Mouse (Mus musculus) CH12F3 (cell line): Measurements from ENCODE around the gene Epb41l1.

Source experiments
- in situ Hi-C: fragments of 300-500 bp; cut with MboI; formaldehyde crosslinking; loops from 2 replicates; pipeline ENCODE4 v1.14.3; 2020; ENCODE audit warnings: low sequenced_read_pairs

Gene Epb41l1

GRCm38 (mm10) chr2:156456386-156457342, 36.0 kb downstream of the Epb41l1 start:
- in situ Hi-C loops: no loop called here

- in situ Hi-C loops: no loop called here
Measured at GRCm38 (mm10) chr2:156457343-156457717, 36.6 kb downstream of the Epb41l1 start.

- in situ Hi-C loops: no loop called here
Measured at GRCm38 (mm10) chr2:156460470-156460869, 39.8 kb downstream of the Epb41l1 start.

GRCm38 (mm10) chr2:156462154-156463029, 41.7 kb downstream of the Epb41l1 start:
- in situ Hi-C loops: no loop called here

- in situ Hi-C loops: no loop called here
Measured at GRCm38 (mm10) chr2:156464416-156464815, 43.7 kb downstream of the Epb41l1 start.

- in situ Hi-C loops: no loop called here
Measured at GRCm38 (mm10) chr2:156467538-156467937, 46.8 kb downstream of the Epb41l1 start.

GRCm38 (mm10) chr2:156468890-156469289, 48.2 kb downstream of the Epb41l1 start:
- in situ Hi-C loops: no loop called here

- in situ Hi-C loops: no loop called here
Measured at GRCm38 (mm10) chr2:156469508-156469907, 48.8 kb downstream of the Epb41l1 start.

- in situ Hi-C loops: no loop called here
Measured at GRCm38 (mm10) chr2:156470938-156471337, 50.2 kb downstream of the Epb41l1 start.

- in situ Hi-C loops: no loop called here
Measured at GRCm38 (mm10) chr2:156472336-156472735, 51.6 kb downstream of the Epb41l1 start.

- in situ Hi-C loops: no loop called here
Measured at GRCm38 (mm10) chr2:156473696-156474095, 53.0 kb downstream of the Epb41l1 start.

GRCm38 (mm10) chr2:156474111-156474510, 53.4 kb downstream of the Epb41l1 start:
- in situ Hi-C loops: no loop called here

GRCm38 (mm10) chr2:156474891-156475284, 54.2 kb downstream of the Epb41l1 start:
- in situ Hi-C loops: no loop called here

GRCm38 (mm10) chr2:156475285-156476110, 54.8 kb downstream of the Epb41l1 start:
- in situ Hi-C loops: no loop called here

GRCm38 (mm10) chr2:156476111-156476747, 55.5 kb downstream of the Epb41l1 start:
- in situ Hi-C loops: no loop called here

- in situ Hi-C loops: no loop called here
Measured at GRCm38 (mm10) chr2:156476748-156477151, 56.0 kb downstream of the Epb41l1 start.

- in situ Hi-C loops: no loop called here
Measured at GRCm38 (mm10) chr2:156478046-156478690, 57.5 kb downstream of the Epb41l1 start.

GRCm38 (mm10) chr2:156479833-156480232, 59.1 kb downstream of the Epb41l1 start:
- in situ Hi-C loops: no loop called here

GRCm38 (mm10) chr2:156480267-156480666, 59.6 kb downstream of the Epb41l1 start:
- in situ Hi-C loops: no loop called here

- in situ Hi-C loops: no loop called here
Measured at GRCm38 (mm10) chr2:156482299-156482698, 61.6 kb downstream of the Epb41l1 start.
